Mouse (Mus musculus): ENCODE results near the gene Cggbp1. TPM values are rescaled to one million over a fixed set of nuclear protein-coding genes. Genes with fewer than 3 reads are reported as not detected.
A peak's percentile ranks its signal among the peaks of the same experiment; 100 is the strongest.

Cggbp1 gene
- total and polyA plus RNA-seq, 2 experiments: 7.0 to 29.5 TPM

GRCm38 (mm10) chr16:64830291-64830690 is 21.5 kb upstream of the Cggbp1 start:
- H3K4me1 ChIP-seq (ENCODE audit: control insufficient read depth, insufficient read depth, low read length): peaks cover 3% of the 10 kb centered on the region; the same call in 1 of the 2 replicates
- WGBS: 96% methylated on average over 15 of the region's 15 CpGs
- H3K27me3 ChIP-seq (ENCODE audit: control insufficient read depth, insufficient read depth, low read length): no peaks in the 10 kb centered on the region
- peaks cover 6% of the 10 kb centered on the region; the same call in 1 of the 2 replicates for H3K79me2 ChIP-seq (ENCODE audit: control insufficient read depth, insufficient read depth, low read length)
- H3K27ac ChIP-seq (replicated peaks; ENCODE audit: insufficient read depth, low read depth, low read length): no peak overlapping the region
- TF ChIP-seq POLR2A (IDR thresholded peaks at IDR 0.05; ENCODE audit: extremely low read depth, insufficient read depth, low read length): no peak
- TF ChIP-seq CTCF (IDR thresholded peaks at IDR 0.05; ENCODE audit: low read depth, low read length): no peak
- DNase-seq (ENCODE audit: extremely low read depth, low read depth, low spot score): no peak
- no peak overlapping the region for H3K9ac ChIP-seq (ENCODE audit: low read depth, low read length)
- H3K4me3 ChIP-seq (ENCODE audit: insufficient read depth, low read depth, low read length): no peak overlapping the region
- H3K36me3 ChIP-seq (ENCODE audit: control insufficient read depth, insufficient read depth, low read length): peaks cover 8% of the 10 kb centered on the region

DNA sequence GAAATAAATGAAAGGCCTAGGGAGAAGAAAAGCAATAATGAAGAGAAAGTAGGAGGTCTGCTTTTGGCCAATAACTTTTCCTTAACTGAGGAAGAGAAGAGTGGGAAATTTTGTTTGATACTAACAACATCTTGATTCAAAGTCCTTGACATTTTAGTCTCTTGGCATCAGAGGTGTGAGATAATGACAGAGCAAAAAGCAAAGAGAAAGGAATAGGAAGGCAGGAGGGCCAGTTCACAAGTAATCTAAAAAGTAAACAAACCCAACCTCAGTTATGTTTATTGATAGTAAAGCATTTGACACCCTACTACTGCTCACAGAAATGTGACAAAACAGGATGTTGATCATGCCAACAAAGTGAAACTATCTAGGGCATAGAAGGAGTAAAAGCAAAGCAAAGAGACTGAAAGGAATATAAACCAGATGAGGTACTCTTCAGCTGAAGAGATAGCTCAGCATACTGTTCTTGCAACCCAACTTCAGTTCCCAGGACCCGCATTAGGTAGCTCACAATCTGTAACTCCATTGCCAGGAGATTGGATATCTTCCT is 15.7 kb upstream of the Cggbp1 start:
- Histone ChIP-seq H3K79me2 (ENCODE audit: control insufficient read depth, insufficient read depth, low read length) (peaks cover 18% of the 10 kb centered on the region; the same call in 1 of the 2 replicates), H3K36me3 (ENCODE audit: control insufficient read depth, insufficient read depth, low read length) (no peaks in the 10 kb centered on the region), H3K4me1 (ENCODE audit: control insufficient read depth, insufficient read depth, low read length) (peaks cover 14% of the 10 kb centered on the region), H3K27me3 (ENCODE audit: control insufficient read depth, insufficient read depth, low read length) (no peaks in the 10 kb centered on the region), H3K4me3 (ENCODE audit: insufficient read depth, low read depth, low read length) (no peak overlapping the region), H3K9ac (ENCODE audit: low read depth, low read length) (no peak overlapping the region), H3K27ac (replicated peaks; ENCODE audit: insufficient read depth, low read depth, low read length) (no peak overlapping the region)
- TF ChIP-seq POLR2A (IDR thresholded peaks at IDR 0.05; ENCODE audit: extremely low read depth, insufficient read depth, low read length): no peak
- TF ChIP-seq CTCF (IDR thresholded peaks at IDR 0.05; ENCODE audit: low read depth, low read length): no peak
- 62% methylated on average over 1 of the region's 1 CpGs for WGBS
- peak; percentile 28 for DNase-seq (ENCODE audit: extremely low read depth, low read depth, low spot score)

DNA sequence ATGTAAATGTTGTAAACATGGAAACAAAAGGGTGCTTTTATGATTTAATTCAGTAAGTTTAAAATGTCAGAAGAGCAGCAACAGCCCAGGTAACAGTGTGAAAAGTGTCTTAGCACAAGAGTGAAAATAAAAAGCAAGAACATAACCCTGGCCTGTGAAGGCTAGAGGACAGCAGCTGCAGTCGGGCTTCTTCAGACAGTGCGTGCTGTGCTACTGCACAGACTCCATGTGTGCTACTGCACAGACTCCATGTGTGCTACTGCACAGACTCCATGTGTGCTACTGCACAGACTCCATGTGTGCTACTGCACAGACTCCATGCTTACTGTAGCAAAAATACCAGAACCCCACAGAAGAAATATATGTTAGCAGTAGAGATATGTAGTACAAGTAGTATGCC is 15.1 kb upstream of the Cggbp1 start:
- Histone ChIP-seq H3K9ac (ENCODE audit: low read depth, low read length) (no peak overlapping the region), H3K36me3 (ENCODE audit: control insufficient read depth, insufficient read depth, low read length) (no peaks in the 10 kb centered on the region), H3K4me3 (ENCODE audit: insufficient read depth, low read depth, low read length) (no peak overlapping the region), H3K79me2 (ENCODE audit: control insufficient read depth, insufficient read depth, low read length) (peaks cover 18% of the 10 kb centered on the region; the same call in 1 of the 2 replicates), H3K27ac (replicated peaks; ENCODE audit: insufficient read depth, low read depth, low read length) (no peak overlapping the region), H3K27me3 (ENCODE audit: control insufficient read depth, insufficient read depth, low read length) (no peaks in the 10 kb centered on the region), H3K4me1 (ENCODE audit: control insufficient read depth, insufficient read depth, low read length) (peaks cover 14% of the 10 kb centered on the region)
- TF ChIP-seq CTCF (IDR thresholded peaks at IDR 0.05; ENCODE audit: low read depth, low read length) (no peak), POLR2A (IDR thresholded peaks at IDR 0.05; ENCODE audit: extremely low read depth, insufficient read depth, low read length) (no peak)
- WGBS: 87% methylated on average over 2 of the region's 2 CpGs
- no peak for DNase-seq (ENCODE audit: extremely low read depth, low read depth, low spot score)

GRCm38 (mm10) chr16:64841481-64842373 is 10.1 kb upstream of the Cggbp1 start:
- H3K9ac ChIP-seq (ENCODE audit: low read depth, low read length): no peak overlapping the region
- peaks cover 14% of the 10 kb centered on the region; the same call in 1 of the 2 replicates for H3K79me2 ChIP-seq (ENCODE audit: control insufficient read depth, insufficient read depth, low read length)
- H3K4me3 ChIP-seq (ENCODE audit: insufficient read depth, low read depth, low read length): no peak overlapping the region
- no peak for TF ChIP-seq CTCF (IDR thresholded peaks at IDR 0.05; ENCODE audit: low read depth, low read length)
- no peak for TF ChIP-seq POLR2A (IDR thresholded peaks at IDR 0.05; ENCODE audit: extremely low read depth, insufficient read depth, low read length)
- H3K27me3 ChIP-seq (ENCODE audit: control insufficient read depth, insufficient read depth, low read length): no peaks in the 10 kb centered on the region
- no peak for DNase-seq (ENCODE audit: extremely low read depth, low read depth, low spot score)
- no peaks in the 10 kb centered on the region for H3K36me3 ChIP-seq (ENCODE audit: control insufficient read depth, insufficient read depth, low read length)
- WGBS: 87% methylated on average over 5 of the region's 5 CpGs
- H3K4me1 ChIP-seq (ENCODE audit: control insufficient read depth, insufficient read depth, low read length): peaks cover 7% of the 10 kb centered on the region
- H3K27ac ChIP-seq (replicated peaks; ENCODE audit: insufficient read depth, low read depth, low read length): no peak overlapping the region

- H3K27me3 ChIP-seq (ENCODE audit: control insufficient read depth, insufficient read depth, low read length): no peaks in the 10 kb centered on the region
- DNase-seq (ENCODE audit: extremely low read depth, low read depth, low spot score): no peak
- peaks cover 4% of the 10 kb centered on the region for H3K4me1 ChIP-seq (ENCODE audit: control insufficient read depth, insufficient read depth, low read length)
- H3K36me3 ChIP-seq (ENCODE audit: control insufficient read depth, insufficient read depth, low read length): no peaks in the 10 kb centered on the region
- 92% methylated on average over 3 of the region's 3 CpGs for WGBS
- H3K4me3 ChIP-seq (ENCODE audit: insufficient read depth, low read depth, low read length): no peak overlapping the region
- TF ChIP-seq CTCF (IDR thresholded peaks at IDR 0.05; ENCODE audit: low read depth, low read length): 0 out of 2 replicates have a peak, but pooled peaks have one; percentile 6
- no peak for TF ChIP-seq POLR2A (IDR thresholded peaks at IDR 0.05; ENCODE audit: extremely low read depth, insufficient read depth, low read length)
- no peak overlapping the region for H3K9ac ChIP-seq (ENCODE audit: low read depth, low read length)
- H3K79me2 ChIP-seq (ENCODE audit: control insufficient read depth, insufficient read depth, low read length): peaks cover 14% of the 10 kb centered on the region; the same call in 1 of the 2 replicates
- no peak overlapping the region for H3K27ac ChIP-seq (replicated peaks; ENCODE audit: insufficient read depth, low read depth, low read length)
These were observed 9.4 kb upstream of the Cggbp1 start for GRCm38 (mm10) chr16:64842374-64842729.

Measured in liver, adult 2 months (tissue).